Mouse (Mus musculus): ENCODE measurements around the gene Sema6d. TPM values are rescaled to one million over a fixed set of nuclear protein-coding genes. Genes with fewer than 3 reads are reported as not detected.

Gene Sema6d
- total RNA-seq (2021) (10 to 100 TPM; 13.8 to 16.4 TPM), polyA plus RNA-seq (2012; rRNA removed) (14.0 and 20.6 TPM in 2 replicates)
- long read RNA-seq, full-length matches to known transcripts: 1 of 6 reads
- long read RNA-seq, partial matches to known transcripts: 3 of 6 reads
- long read RNA-seq, other reads (novel, unspliced or antisense): 2 of 6 reads

GRCm38 (mm10) chr2:124089813-124090230 lies at the start of gene Sema6d:
Gene Sema6d, plus strand, starts transcription at chr2:124089969.
- Histone ChIP-seq H3K79me2 (replicated peaks; ENCODE audit: control insufficient read depth, insufficient read depth, low read length) (no peaks in the 10 kb centered on the region), H3K4me1 (ENCODE audit: control insufficient read depth, insufficient read depth, low read length) (no peaks in the 10 kb centered on the region), H3K27me3 (ENCODE audit: control insufficient read depth, insufficient read depth, low read length) (peaks cover 13% of the 10 kb centered on the region), H3K27ac (no peak within 1 kb of the TSS), H3K4me3 (peak within 1 kb of the TSS; percentile 50), H3K36me3 (ENCODE audit: control insufficient read depth, insufficient read depth, low read length) (no peaks in the 10 kb centered on the region), H3K9ac (ENCODE audit: low read depth, low read length) (no peak within 1 kb of the TSS)
- intact Hi-C loops (cut with DNase I): no loop called here
- TF ChIP-seq POLR2A (IDR thresholded peaks at IDR 0.05; ENCODE audit: insufficient read depth, low read depth, low read length): no peak
- no peak for TF ChIP-seq CTCF (IDR thresholded peaks at IDR 0.05)
- no peak for TF ChIP-seq EP300 (IDR thresholded peaks at IDR 0.05; ENCODE audit: insufficient read depth, low read depth, low read length)
- DNase-seq: peak; percentile 4 to 20
- 2% methylated on average over 29 of the region's 29 CpGs for WGBS

GRCm38 (mm10) chr2:124059910-124060309 lies 29.9 kb upstream of the Sema6d start:
- H3K27me3 ChIP-seq (ENCODE audit: control insufficient read depth, insufficient read depth, low read length): no peaks in the 10 kb centered on the region
- no peaks in the 10 kb centered on the region for H3K79me2 ChIP-seq (replicated peaks; ENCODE audit: control insufficient read depth, insufficient read depth, low read length)
- H3K27ac ChIP-seq: no peak overlapping the region
- H3K4me1 ChIP-seq (ENCODE audit: control insufficient read depth, insufficient read depth, low read length): no peaks in the 10 kb centered on the region
- 68% methylated on average over 3 of the region's 3 CpGs for WGBS
- no peaks in the 10 kb centered on the region for H3K36me3 ChIP-seq (ENCODE audit: control insufficient read depth, insufficient read depth, low read length)
- no peak overlapping the region for H3K9ac ChIP-seq (ENCODE audit: low read depth, low read length)
- no peak overlapping the region for H3K4me3 ChIP-seq
- TF ChIP-seq EP300 (IDR thresholded peaks at IDR 0.05; ENCODE audit: insufficient read depth, low read depth, low read length) (no peak), CTCF (IDR thresholded peaks at IDR 0.05) (no peak), POLR2A (IDR thresholded peaks at IDR 0.05; ENCODE audit: insufficient read depth, low read depth, low read length) (no peak)
- DNase-seq: no peak
- intact Hi-C loops (cut with DNase I): no loop called here

- intact Hi-C loops (cut with DNase I): no loop called here
- TF ChIP-seq POLR2A (IDR thresholded peaks at IDR 0.05; ENCODE audit: insufficient read depth, low read depth, low read length): no peak
- TF ChIP-seq CTCF (IDR thresholded peaks at IDR 0.05): no peak
- TF ChIP-seq EP300 (IDR thresholded peaks at IDR 0.05; ENCODE audit: insufficient read depth, low read depth, low read length): no peak
Measured at GRCm38 (mm10) chr2:124068380-124068779, 21.4 kb upstream of the Sema6d start.

GRCm38 (mm10) chr2:124070664-124071063 lies 19.1 kb upstream of the Sema6d start:
- no peak overlapping the region for H3K27ac ChIP-seq
- 77% methylated on average over 2 of the region's 2 CpGs for WGBS
- H3K9ac ChIP-seq (ENCODE audit: low read depth, low read length): no peak overlapping the region
- no peaks in the 10 kb centered on the region for H3K36me3 ChIP-seq (ENCODE audit: control insufficient read depth, insufficient read depth, low read length)
- no peaks in the 10 kb centered on the region for H3K79me2 ChIP-seq (replicated peaks; ENCODE audit: control insufficient read depth, insufficient read depth, low read length)
- no peaks in the 10 kb centered on the region for H3K4me1 ChIP-seq (ENCODE audit: control insufficient read depth, insufficient read depth, low read length)
- TF ChIP-seq CTCF (IDR thresholded peaks at IDR 0.05) (no peak), EP300 (IDR thresholded peaks at IDR 0.05; ENCODE audit: insufficient read depth, low read depth, low read length) (no peak), POLR2A (IDR thresholded peaks at IDR 0.05; ENCODE audit: insufficient read depth, low read depth, low read length) (no peak)
- no peaks in the 10 kb centered on the region for H3K27me3 ChIP-seq (ENCODE audit: control insufficient read depth, insufficient read depth, low read length)
- intact Hi-C loops (cut with DNase I): no loop called here
- DNase-seq: no peak
- H3K4me3 ChIP-seq: no peak overlapping the region

More at GRCm38 (mm10) chr2:124068380-124068779, 21.4 kb upstream of the Sema6d start:
- Histone ChIP-seq H3K79me2 (replicated peaks; ENCODE audit: control insufficient read depth, insufficient read depth, low read length) (no peaks in the 10 kb centered on the region), H3K27ac (no peak overlapping the region), H3K36me3 (ENCODE audit: control insufficient read depth, insufficient read depth, low read length) (no peaks in the 10 kb centered on the region), H3K9ac (ENCODE audit: low read depth, low read length) (no peak overlapping the region), H3K4me3 (no peak overlapping the region), H3K4me1 (ENCODE audit: control insufficient read depth, insufficient read depth, low read length) (no peaks in the 10 kb centered on the region), H3K27me3 (ENCODE audit: control insufficient read depth, insufficient read depth, low read length) (no peaks in the 10 kb centered on the region)
- 90% methylated on average over 4 of the region's 4 CpGs for WGBS
- DNase-seq: no peak

GRCm38 (mm10) chr2:124071380-124071779 lies 18.4 kb upstream of the Sema6d start:
- TF ChIP-seq CTCF (IDR thresholded peaks at IDR 0.05) (no peak), EP300 (IDR thresholded peaks at IDR 0.05; ENCODE audit: insufficient read depth, low read depth, low read length) (no peak), POLR2A (IDR thresholded peaks at IDR 0.05; ENCODE audit: insufficient read depth, low read depth, low read length) (no peak)
- whole genome bisulfite sequencing: 13% methylated on average over 2 of the region's 2 CpGs
- DNase-seq: no peak
- H3K4me3 ChIP-seq: no peak overlapping the region
- H3K9ac ChIP-seq (ENCODE audit: low read depth, low read length): no peak overlapping the region
- no peaks in the 10 kb centered on the region for H3K27me3 ChIP-seq (ENCODE audit: control insufficient read depth, insufficient read depth, low read length)
- no peaks in the 10 kb centered on the region for H3K4me1 ChIP-seq (ENCODE audit: control insufficient read depth, insufficient read depth, low read length)
- H3K36me3 ChIP-seq (ENCODE audit: control insufficient read depth, insufficient read depth, low read length): no peaks in the 10 kb centered on the region
- H3K79me2 ChIP-seq (replicated peaks; ENCODE audit: control insufficient read depth, insufficient read depth, low read length): no peaks in the 10 kb centered on the region
- intact Hi-C loops (cut with DNase I): no loop called here
- no peak overlapping the region for H3K27ac ChIP-seq

GRCm38 (mm10) chr2:124090231-124091141 lies 717 bp downstream of the Sema6d start:
- WGBS: 4% methylated on average over 49 of the region's 49 CpGs
- no peak overlapping the region for H3K27ac ChIP-seq
- H3K4me1 ChIP-seq (ENCODE audit: control insufficient read depth, insufficient read depth, low read length): no peaks in the 10 kb centered on the region
- no peak for TF ChIP-seq POLR2A (IDR thresholded peaks at IDR 0.05; ENCODE audit: insufficient read depth, low read depth, low read length)
- no peak for TF ChIP-seq CTCF (IDR thresholded peaks at IDR 0.05)
- no peak for TF ChIP-seq EP300 (IDR thresholded peaks at IDR 0.05; ENCODE audit: insufficient read depth, low read depth, low read length)
- no peak overlapping the region for H3K9ac ChIP-seq (ENCODE audit: low read depth, low read length)
- peaks cover 13% of the 10 kb centered on the region for H3K27me3 ChIP-seq (ENCODE audit: control insufficient read depth, insufficient read depth, low read length)
- H3K36me3 ChIP-seq (ENCODE audit: control insufficient read depth, insufficient read depth, low read length): no peaks in the 10 kb centered on the region
- DNase-seq: peak; percentile 5 to 17
- H3K79me2 ChIP-seq (replicated peaks; ENCODE audit: control insufficient read depth, insufficient read depth, low read length): no peaks in the 10 kb centered on the region
- H3K4me3 ChIP-seq: peak overlapping the region; percentile 50
- intact Hi-C loops (cut with DNase I): no loop called here
